Mouse (Mus musculus): ENCODE data around the gene Neil3.

- TF ChIP-seq CTCF (IDR thresholded peaks at IDR 0.05; ENCODE audit: borderline replicate concordance, control insufficient read depth, extremely low read depth, insufficient read depth, low read length, poor library complexity) (no peak), POLR2A (IDR thresholded peaks at IDR 0.05; ENCODE audit: control insufficient read depth, extremely low read depth, insufficient read depth, low read length, poor library complexity) (no peak)
Measured at GRCm38 (mm10) chr8:53680846-53681245, 42.0 kb upstream of the Neil3 start.

All from thymus, adult 2 months (tissue).